Mouse (Mus musculus): ENCODE data around the gene Rnase2b. TPM values are rescaled to one million over a fixed set of nuclear protein-coding genes. Genes with fewer than 3 reads are reported as not detected.
"Not testable (repeated sequence)": the region's sequence is repeated elsewhere in the genome, so short reads cannot be mapped to it uniquely, and the experiment has no call there.

Rnase2b gene
- polyA plus RNA-seq (2015; fragmentation: Nextera tagmentation; extraction: Ambion mirVana), result not detected in 2 replicates

GRCm38 (mm10) chr14:51161976-51162375 is at the start of gene Rnase2b:
Gene Rnase2b, plus strand, starts transcription at chr14:51162260.
- H3K27me3 ChIP-seq; H3K4me3 ChIP-seq (replicated peaks); ATAC-seq (ENCODE audit: insufficient number of reproducible peaks, low FRiP score, low TSS enrichment, low read depth); H3K4me2 ChIP-seq (replicated peaks); H3K9ac ChIP-seq; H3K36me3 ChIP-seq; H3K27ac ChIP-seq (replicated peaks); H3K4me1 ChIP-seq; H3K9me3 ChIP-seq (replicated peaks): not testable (repeated sequence)
- WGBS, result 89% methylated on average over 3 of the region's 3 CpGs

DNA sequence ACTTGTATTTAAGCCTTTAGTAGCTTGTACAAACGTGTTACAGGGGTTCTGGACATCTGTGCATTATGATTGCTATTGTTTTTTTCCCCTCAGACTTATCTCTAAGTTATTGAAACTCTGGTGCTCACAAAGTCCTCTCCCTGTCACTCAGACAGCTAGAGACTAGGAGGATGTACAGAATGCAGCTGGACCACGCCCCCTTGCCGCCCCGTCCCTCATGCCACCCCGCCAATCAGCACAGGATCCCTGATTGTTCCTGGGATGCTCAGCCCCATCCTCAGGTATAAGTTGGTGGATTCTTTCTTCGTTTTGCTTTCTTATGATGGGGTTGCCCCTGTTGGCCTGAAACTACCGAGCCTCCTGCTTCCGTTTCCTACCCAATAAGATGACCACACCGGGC is 48.6 kb upstream of the Rnase2b start:
- Histone ChIP-seq H3K27me3 (no peaks in the 10 kb centered on the region), H3K27ac (replicated peaks) (no peak overlapping the region), H3K4me1 (no peaks in the 10 kb centered on the region), H3K9me3 (replicated peaks) (no peaks in the 10 kb centered on the region), H3K36me3 (no peaks in the 10 kb centered on the region), H3K9ac (no peak overlapping the region), H3K4me2 (replicated peaks) (no peak overlapping the region), H3K4me3 (replicated peaks) (no peak overlapping the region)
- ATAC-seq (ENCODE audit: insufficient number of reproducible peaks, low FRiP score, low TSS enrichment, low read depth), result no peak
- 28% methylated on average over 9 of the region's 9 CpGs for WGBS

DNA sequence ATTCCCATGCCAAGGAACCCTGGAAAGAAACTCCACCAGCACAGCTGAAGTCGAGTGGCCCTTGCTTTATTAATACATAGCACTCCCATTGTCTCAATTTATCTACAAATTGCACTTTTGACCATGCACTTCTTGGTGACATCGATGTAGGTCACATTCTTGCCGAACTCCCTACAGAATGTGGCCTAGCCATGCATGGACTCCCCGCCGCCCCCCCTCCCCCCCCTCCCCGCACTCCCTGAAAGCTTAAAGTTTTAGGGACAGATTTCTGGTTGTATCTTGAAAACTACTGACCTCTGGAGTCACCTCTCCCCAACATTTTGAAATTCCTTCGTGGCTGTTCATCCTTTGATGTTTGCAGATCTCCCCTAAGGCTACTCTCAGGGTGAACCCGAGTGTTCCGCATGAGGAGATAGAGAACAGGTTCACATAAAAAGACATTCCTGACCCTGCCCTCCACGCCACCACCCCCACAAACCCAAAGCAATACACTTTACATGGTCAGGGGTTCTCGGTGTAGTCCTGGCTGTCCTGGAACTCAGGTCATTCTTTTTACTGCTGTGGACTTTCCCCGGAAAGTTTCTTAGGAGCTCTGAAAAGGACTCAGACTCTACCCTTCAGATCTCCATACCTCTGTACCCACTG is 48.0 kb upstream of the Rnase2b start, which contains the start of gene Eddm3b:
Gene Eddm3b (plus strand): TSS at position 511 of the 645 bp plus-strand sequence.
- Histone ChIP-seq H3K9ac (no peak within 1 kb of the TSS), H3K4me3 (replicated peaks) (no peak within 1 kb of the TSS), H3K27me3 (no peaks in the 10 kb centered on the region), H3K36me3 (no peaks in the 10 kb centered on the region), H3K4me1 (no peaks in the 10 kb centered on the region), H3K27ac (replicated peaks) (no peak within 1 kb of the TSS), H3K4me2 (replicated peaks) (no peak within 1 kb of the TSS), H3K9me3 (replicated peaks) (no peaks in the 10 kb centered on the region)
- ATAC-seq (ENCODE audit: insufficient number of reproducible peaks, low FRiP score, low TSS enrichment, low read depth), result no peak
- 32% methylated on average over 12 of the region's 12 CpGs for WGBS

- no peak for ATAC-seq (ENCODE audit: insufficient number of reproducible peaks, low FRiP score, low TSS enrichment, low read depth)
- no peak overlapping the region for H3K9ac ChIP-seq
- H3K9me3 ChIP-seq (replicated peaks), result 0 out of 2 replicates have a peak, but pooled peaks cover 5% of the 10 kb centered on the region
- no peaks in the 10 kb centered on the region for H3K36me3 ChIP-seq
- H3K27ac ChIP-seq (replicated peaks), result no peak overlapping the region
- no peaks in the 10 kb centered on the region for H3K27me3 ChIP-seq
- H3K4me2 ChIP-seq (replicated peaks), result no peak overlapping the region
- WGBS, result 89% methylated on average over 6 of the region's 6 CpGs
- no peak overlapping the region for H3K4me3 ChIP-seq (replicated peaks)
- H3K4me1 ChIP-seq, result no peaks in the 10 kb centered on the region
Measured at GRCm38 (mm10) chr14:51125684-51126083, 36.4 kb upstream of the Rnase2b start.

- Histone ChIP-seq H3K27ac (replicated peaks) (no peak overlapping the region), H3K9me3 (replicated peaks) (0 out of 2 replicates have a peak, but pooled peaks cover 5% of the 10 kb centered on the region), H3K4me3 (replicated peaks) (no peak overlapping the region), H3K36me3 (no peaks in the 10 kb centered on the region), H3K27me3 (no peaks in the 10 kb centered on the region), H3K4me1 (no peaks in the 10 kb centered on the region), H3K9ac (no peak overlapping the region), H3K4me2 (replicated peaks) (no peak overlapping the region)
- ATAC-seq (ENCODE audit: insufficient number of reproducible peaks, low FRiP score, low TSS enrichment, low read depth), result 0 out of 2 replicates have a peak, but pooled peaks have one; percentile 29
- WGBS, result 69% methylated on average over 2 of the region's 2 CpGs
Measured at GRCm38 (mm10) chr14:51127648-51128258, 34.3 kb upstream of the Rnase2b start.

DNA sequence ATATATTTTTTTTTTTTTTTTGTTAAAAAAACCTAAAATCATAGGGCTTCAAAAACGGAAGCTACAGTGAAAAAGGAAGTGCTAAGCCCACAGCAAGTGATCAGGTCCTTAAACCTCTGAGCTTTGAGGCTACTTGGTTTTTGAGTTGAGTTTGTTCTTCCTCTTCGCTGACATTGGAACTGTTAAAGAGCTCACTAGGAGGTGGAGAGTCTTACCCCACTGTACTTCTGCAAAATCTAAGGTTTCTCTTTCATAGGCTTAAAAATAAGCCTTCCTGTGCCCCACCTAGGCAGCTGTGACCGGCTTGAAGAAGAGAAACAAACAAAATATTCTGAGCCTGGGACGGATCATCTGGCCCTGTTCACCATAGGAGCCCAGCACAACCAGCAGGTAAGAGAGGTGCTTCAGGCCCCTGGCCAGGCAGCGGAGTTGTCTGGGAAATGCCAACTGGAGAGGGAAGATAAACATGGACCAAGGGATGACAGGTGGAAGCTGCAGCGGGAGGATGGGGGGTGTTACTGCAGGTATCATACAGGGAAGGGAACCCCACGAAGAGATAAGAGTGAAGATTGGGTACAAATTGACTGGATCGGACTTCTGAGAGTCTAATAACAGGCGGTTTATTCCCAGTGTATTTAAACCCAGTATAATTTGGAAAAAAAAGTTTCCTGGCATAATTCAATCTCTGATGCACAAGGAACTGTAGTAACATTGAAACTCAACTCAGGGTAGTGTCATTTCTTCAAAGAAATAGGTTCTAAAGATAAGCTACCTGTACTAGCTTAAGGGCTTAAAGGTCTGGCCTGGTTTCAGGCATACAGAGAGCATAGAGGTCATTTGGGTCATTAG is 33.1 kb upstream of the Rnase2b start:
- no peaks in the 10 kb centered on the region for H3K36me3 ChIP-seq
- H3K27ac ChIP-seq (replicated peaks), result no peak overlapping the region
- H3K4me1 ChIP-seq, result no peaks in the 10 kb centered on the region
- WGBS, result 78% methylated on average over 9 of the region's 9 CpGs
- 0 out of 2 replicates have a peak, but pooled peaks cover 5% of the 10 kb centered on the region for H3K9me3 ChIP-seq (replicated peaks)
- H3K4me3 ChIP-seq (replicated peaks), result no peak overlapping the region
- H3K4me2 ChIP-seq (replicated peaks), result no peak overlapping the region
- ATAC-seq (ENCODE audit: insufficient number of reproducible peaks, low FRiP score, low TSS enrichment, low read depth), result no peak
- H3K9ac ChIP-seq, result no peak overlapping the region
- no peaks in the 10 kb centered on the region for H3K27me3 ChIP-seq

DNA sequence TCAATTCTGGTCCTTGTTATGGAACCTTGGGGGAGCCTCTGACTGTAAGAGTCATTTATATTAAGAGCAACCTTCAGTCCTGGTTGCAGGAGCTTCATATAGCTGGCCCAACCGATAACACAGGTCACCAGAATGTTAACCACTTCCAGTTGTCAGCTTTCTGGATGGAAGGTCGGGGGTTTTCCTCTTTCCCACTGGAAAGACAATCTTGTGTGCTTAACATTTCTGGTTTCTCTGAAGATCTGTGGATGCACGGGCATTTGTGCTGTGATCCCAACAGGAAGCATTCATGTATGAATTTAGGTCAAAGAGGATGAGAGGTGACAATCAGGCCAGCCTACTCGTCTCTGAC is 32.5 kb upstream of the Rnase2b start:
- 58% methylated on average over 4 of the region's 4 CpGs for WGBS
- no peak for ATAC-seq (ENCODE audit: insufficient number of reproducible peaks, low FRiP score, low TSS enrichment, low read depth)

DNA sequence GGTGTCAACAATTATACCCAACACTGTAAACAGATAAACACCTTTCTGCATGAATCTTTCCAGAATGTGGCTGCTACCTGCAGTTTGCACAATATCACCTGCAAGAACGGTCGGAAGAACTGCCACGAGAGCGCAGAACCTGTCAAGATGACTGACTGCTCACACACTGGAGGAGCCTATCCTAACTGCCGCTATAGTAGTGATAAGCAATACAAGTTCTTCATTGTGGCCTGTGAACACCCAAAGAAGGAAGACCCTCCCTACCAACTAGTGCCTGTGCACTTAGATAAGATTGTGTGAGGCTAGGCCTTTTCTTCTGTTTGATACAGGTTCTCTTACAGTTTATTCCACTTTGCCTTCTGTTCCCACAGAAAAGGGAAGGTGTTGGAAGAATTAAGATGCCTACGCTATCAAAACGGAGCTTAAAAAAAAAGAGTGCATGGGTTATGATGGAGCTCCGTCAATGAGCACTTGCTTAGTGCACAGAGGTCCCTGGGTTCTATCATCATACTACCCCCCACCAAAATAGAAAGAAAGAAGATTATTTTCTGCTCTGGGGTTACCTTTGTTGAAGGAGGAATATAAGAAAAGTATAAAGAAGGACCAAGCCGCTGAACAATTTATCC is 31.6 kb upstream of the Rnase2b start:
- 0 out of 2 replicates have a peak, but pooled peaks cover 5% of the 10 kb centered on the region for H3K9me3 ChIP-seq (replicated peaks)
- H3K9ac ChIP-seq, result no peak overlapping the region
- no peak overlapping the region for H3K4me3 ChIP-seq (replicated peaks)
- no peaks in the 10 kb centered on the region for H3K4me1 ChIP-seq
- 89% methylated on average over 9 of the region's 9 CpGs for WGBS
- H3K27me3 ChIP-seq, result no peaks in the 10 kb centered on the region
- no peak for ATAC-seq (ENCODE audit: insufficient number of reproducible peaks, low FRiP score, low TSS enrichment, low read depth)
- no peak overlapping the region for H3K27ac ChIP-seq (replicated peaks)
- no peaks in the 10 kb centered on the region for H3K36me3 ChIP-seq
- no peak overlapping the region for H3K4me2 ChIP-seq (replicated peaks)

More for the DNA sequence above, 32.5 kb upstream of the Rnase2b start:
- no peak overlapping the region for H3K9ac ChIP-seq
- H3K4me2 ChIP-seq (replicated peaks), result no peak overlapping the region
- no peaks in the 10 kb centered on the region for H3K36me3 ChIP-seq
- no peaks in the 10 kb centered on the region for H3K4me1 ChIP-seq
- no peak overlapping the region for H3K27ac ChIP-seq (replicated peaks)
- H3K9me3 ChIP-seq (replicated peaks), result 0 out of 2 replicates have a peak, but pooled peaks cover 5% of the 10 kb centered on the region
- no peaks in the 10 kb centered on the region for H3K27me3 ChIP-seq
- H3K4me3 ChIP-seq (replicated peaks), result no peak overlapping the region

GRCm38 (mm10) chr14:51131086-51131815 is 30.8 kb upstream of the Rnase2b start:
- H3K36me3 ChIP-seq, result no peaks in the 10 kb centered on the region
- H3K4me1 ChIP-seq, result no peaks in the 10 kb centered on the region
- no peaks in the 10 kb centered on the region for H3K27me3 ChIP-seq
- no peak for ATAC-seq (ENCODE audit: insufficient number of reproducible peaks, low FRiP score, low TSS enrichment, low read depth)
- H3K4me3 ChIP-seq (replicated peaks), result no peak overlapping the region
- no peak overlapping the region for H3K27ac ChIP-seq (replicated peaks)
- no peak overlapping the region for H3K4me2 ChIP-seq (replicated peaks)
- 67% methylated on average over 7 of the region's 7 CpGs for WGBS
- H3K9me3 ChIP-seq (replicated peaks), result no peaks in the 10 kb centered on the region
- no peak overlapping the region for H3K9ac ChIP-seq

- 89% methylated on average over 4 of the region's 4 CpGs for WGBS
- Histone ChIP-seq H3K36me3 (no peaks in the 10 kb centered on the region), H3K9me3 (replicated peaks) (no peaks in the 10 kb centered on the region), H3K27ac (replicated peaks) (no peak overlapping the region), H3K9ac (no peak overlapping the region), H3K4me2 (replicated peaks) (no peak overlapping the region), H3K4me3 (replicated peaks) (no peak overlapping the region), H3K4me1 (no peaks in the 10 kb centered on the region), H3K27me3 (no peaks in the 10 kb centered on the region)
- no peak for ATAC-seq (ENCODE audit: insufficient number of reproducible peaks, low FRiP score, low TSS enrichment, low read depth)
Measured at GRCm38 (mm10) chr14:51132372-51132771, 29.7 kb upstream of the Rnase2b start.
